Mouse (Mus musculus) cerebellum, adult 2 months (tissue): ENCODE data around the gene Idh3g. TPM values are rescaled to one million over a fixed set of nuclear protein-coding genes. Genes with fewer than 3 reads are reported as not detected.

Source experiments
- DNase-seq, 2 experiments: peaks; one replicate each; pipeline ENCODE4 v3.0.0; 2021
- H3K27ac ChIP-seq: fragments of 200-500 bp; 2 replicates; pipeline ENCODE4 v1.5.1; 2012; ENCODE audit warnings: low read length, control low read depth, inconsistent platforms; ENCODE audit not compliant: insufficient read depth
- H3K27me3 ChIP-seq: fragments of 200-500 bp; 2 replicates; pipeline ENCODE4 v1.6.1; 2012; ENCODE audit warnings: inconsistent platforms, mild to moderate bottlenecking, low read length, moderate library complexity; ENCODE audit not compliant: control insufficient read depth, insufficient read depth
- H3K4me1 ChIP-seq: fragments of 200-500 bp; 2 replicates; pipeline ENCODE4 v1.6.1; 2011; ENCODE audit warnings: low read length; ENCODE audit not compliant: control insufficient read depth, insufficient read depth
- H3K4me3 ChIP-seq: fragments of 200-500 bp; replicated peaks from 2 replicates; pipeline ENCODE3; 2011; ENCODE audit warnings: mild to moderate bottlenecking, low read depth, low read length, control low read depth; ENCODE audit not compliant: insufficient read depth
- CTCF ChIP-seq: fragments of 200-500 bp; IDR thresholded peaks from 2 replicates; pipeline ENCODE4 v1.5.1; 2011; ENCODE audit warnings: low read depth, mild to moderate bottlenecking, control low read depth, low read length, moderate library complexity, borderline replicate concordance; ENCODE audit not compliant: insufficient read depth
- POLR2A ChIP-seq: fragments of 200-500 bp; IDR thresholded peaks from 2 replicates; pipeline ENCODE4 v1.6.1; 2011; ENCODE audit warnings: low read length, control low read depth, borderline replicate concordance; ENCODE audit not compliant: insufficient read depth
- WGBS: fragments of 180-500 bp; shearing (Covaris S2); methylation state at CpG from one replicate; pipeline ENCODE4 v1.1.7; 2018; 5-methylcytosine and 5-hydroxymethylcytosine counted together
- polyA plus RNA-seq: library from polyadenylated mRNA; depleted of rRNA; stranded (reverse); fragments of >200 nt; gene quantifications from 2 replicates; pipeline ENCODE4 v1.2.3, GENCODE M21; 2012

Idh3g gene
- polyA plus RNA-seq, 1 experiment: 811 TPM

DNA sequence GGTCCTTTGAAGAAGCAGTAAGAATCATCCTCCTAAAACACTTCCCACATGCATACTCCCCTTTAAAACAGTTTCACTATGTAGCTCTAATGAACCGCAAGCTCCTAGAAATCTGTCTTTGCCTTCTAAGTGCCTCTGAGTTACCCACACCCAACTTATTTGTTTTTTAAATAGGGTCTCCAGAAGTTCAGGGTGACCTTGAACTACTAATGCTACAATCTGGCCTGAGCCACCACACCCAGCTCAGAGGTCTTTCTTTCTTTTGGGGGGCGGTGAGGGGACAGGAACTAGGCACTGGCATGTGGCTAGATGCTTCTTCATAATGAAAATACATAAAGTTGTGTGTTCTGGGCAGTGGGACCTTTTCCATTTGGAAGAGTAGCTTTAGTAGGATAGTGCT is 10.8 kb upstream of the Idh3g start:
- Histone ChIP-seq H3K4me3 (no peak overlapping the region), H3K4me1 (peaks cover 21% of the 10 kb centered on the region), H3K27ac (peak overlapping the region; percentile 75), H3K27me3 (no peaks in the 10 kb centered on the region)
- 97% methylated on average over 2 of the region's 2 CpGs for WGBS
- no peak for DNase-seq
- TF ChIP-seq CTCF: no peak
- no peak for TF ChIP-seq POLR2A

DNA sequence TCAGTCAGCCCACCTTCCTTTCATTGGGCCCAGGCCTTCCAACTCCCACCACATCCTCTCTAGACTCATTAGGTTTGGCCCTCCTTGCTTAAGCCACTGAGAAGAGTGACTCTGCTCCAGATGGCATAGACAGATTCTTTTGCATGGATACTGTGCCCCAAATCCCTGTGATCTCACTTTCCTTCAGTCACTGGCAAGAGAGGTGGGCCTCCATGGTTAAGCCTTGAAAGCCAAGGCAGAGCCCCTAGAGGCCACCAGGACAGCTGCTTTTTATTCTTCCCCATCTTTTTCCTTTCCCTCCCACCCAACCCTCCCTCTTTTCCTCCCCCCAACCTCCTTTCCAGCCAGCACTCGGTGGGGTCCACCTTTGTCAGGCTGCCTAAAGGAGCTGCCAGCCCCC is 6.8 kb upstream of the Idh3g start:
- H3K4me1 ChIP-seq: peaks cover 11% of the 10 kb centered on the region; the same call in 1 of the 2 replicates
- TF ChIP-seq CTCF: no peak
- TF ChIP-seq POLR2A: no peak
- no peak for DNase-seq
- H3K27ac ChIP-seq: no peak overlapping the region
- H3K4me3 ChIP-seq: no peak overlapping the region
- no peaks in the 10 kb centered on the region for H3K27me3 ChIP-seq
- no CpG with 5 or more reads among the region's 1 CpGs for WGBS

DNA sequence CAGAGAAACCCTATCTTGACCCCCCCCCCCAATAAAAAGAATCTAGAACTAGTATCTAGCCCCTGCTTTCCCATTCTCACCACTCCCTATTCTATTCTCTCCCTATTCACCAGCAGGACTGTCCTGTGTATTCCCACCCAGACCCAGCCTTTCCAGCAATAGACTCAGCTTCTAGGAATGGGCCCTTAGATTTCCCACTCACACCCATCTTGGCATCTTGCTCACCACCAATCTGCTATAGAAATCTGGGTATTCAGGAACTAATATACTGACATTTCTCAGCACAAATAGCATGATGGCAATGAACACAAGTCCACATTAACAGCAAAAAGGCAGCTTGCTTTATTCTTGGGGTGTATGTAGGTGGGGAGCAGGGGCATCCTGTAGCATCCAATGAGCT is 6.3 kb upstream of the Idh3g start:
- H3K27me3 ChIP-seq: no peaks in the 10 kb centered on the region
- no peak overlapping the region for H3K4me3 ChIP-seq
- no peak for DNase-seq
- peaks cover 9% of the 10 kb centered on the region; the same call in 1 of the 2 replicates for H3K4me1 ChIP-seq
- H3K27ac ChIP-seq: no peak overlapping the region
- TF ChIP-seq POLR2A: no peak
- TF ChIP-seq CTCF: no peak

DNA sequence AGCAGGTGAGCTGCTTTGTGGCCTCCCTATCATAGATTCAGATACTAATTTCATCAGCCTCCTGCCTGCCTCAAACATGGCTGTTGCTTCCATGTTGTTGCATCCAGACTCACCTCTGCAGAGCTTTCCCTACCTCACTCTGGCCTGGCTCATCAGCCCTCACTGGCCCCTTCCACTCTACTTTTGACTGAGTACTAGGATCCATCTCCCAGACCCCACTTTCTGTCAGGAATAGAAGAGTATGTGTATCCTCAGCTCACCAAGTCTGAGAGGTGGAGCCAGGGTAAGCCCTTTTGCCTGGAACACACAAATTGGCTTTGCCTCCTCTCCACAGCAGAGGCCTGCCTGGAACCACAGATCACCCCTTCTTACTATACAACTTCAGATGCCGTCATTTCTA is 1.8 kb upstream of the Idh3g start:
- no peak overlapping the region for H3K4me3 ChIP-seq
- WGBS: 82% methylated on average over 1 of the region's 1 CpGs
- no peaks in the 10 kb centered on the region for H3K27me3 ChIP-seq
- DNase-seq: no peak
- TF ChIP-seq CTCF: no peak
- TF ChIP-seq POLR2A: no peak
- peaks cover 6% of the 10 kb centered on the region; the same call in 1 of the 2 replicates for H3K4me1 ChIP-seq
- no peak overlapping the region for H3K27ac ChIP-seq

DNA sequence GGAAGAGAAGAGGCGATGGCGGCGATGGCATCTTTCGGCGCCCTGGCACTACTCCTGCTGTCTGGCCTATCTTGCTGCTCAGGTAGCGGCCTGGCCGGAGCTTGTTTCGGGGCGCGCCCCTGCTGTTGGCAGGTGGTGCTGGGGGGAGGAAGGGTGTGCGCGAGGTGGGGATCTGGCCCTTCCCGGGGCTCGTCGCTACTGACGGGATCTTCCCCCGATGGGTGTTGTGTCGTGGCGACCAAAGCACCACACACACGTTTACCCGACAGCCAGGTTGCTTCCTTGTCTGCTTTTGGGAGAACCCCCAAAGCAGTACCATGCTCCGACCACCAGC is 495 bp upstream of the Idh3g start:
- H3K27ac ChIP-seq: peak overlapping the region; percentile 80
- 12% methylated on average over 22 of the region's 22 CpGs for WGBS
- peaks cover 8% of the 10 kb centered on the region; the same call in 1 of the 2 replicates for H3K4me1 ChIP-seq
- no peaks in the 10 kb centered on the region for H3K27me3 ChIP-seq
- no peak for DNase-seq
- peak overlapping the region; percentile 99 for H3K4me3 ChIP-seq
- TF ChIP-seq POLR2A: no peak
- TF ChIP-seq CTCF: no peak

DNA sequence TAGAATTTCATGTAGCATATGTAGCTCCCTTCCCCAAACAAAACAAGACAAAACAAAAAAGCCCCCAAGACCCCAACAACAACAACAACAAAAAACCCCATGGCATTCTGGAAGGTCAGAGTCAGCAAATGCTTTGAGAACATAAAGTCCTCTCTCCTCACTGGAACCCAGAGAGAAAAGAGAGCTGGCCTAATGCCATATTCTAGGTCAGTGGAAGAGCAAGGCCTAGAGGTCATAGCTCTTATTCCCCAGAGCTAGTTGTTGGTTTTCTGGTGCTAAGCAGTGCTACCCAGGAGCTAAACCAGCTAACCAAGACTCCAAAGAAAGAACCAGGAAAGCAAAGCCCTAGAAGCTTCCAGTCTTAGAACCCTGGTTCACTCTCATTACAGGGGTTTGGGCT is 1.0 kb downstream of the Idh3g start:
- peak in 1 of 2 experiments; percentile 22 for DNase-seq
- H3K27me3 ChIP-seq: no peaks in the 10 kb centered on the region
- H3K27ac ChIP-seq: peak overlapping the region; percentile 65; the same call in 1 of the 2 replicates
- peak overlapping the region; percentile 99 for H3K4me3 ChIP-seq
- TF ChIP-seq CTCF: no peak
- no peak for TF ChIP-seq POLR2A
- peaks cover 8% of the 10 kb centered on the region for H3K4me1 ChIP-seq

DNA sequence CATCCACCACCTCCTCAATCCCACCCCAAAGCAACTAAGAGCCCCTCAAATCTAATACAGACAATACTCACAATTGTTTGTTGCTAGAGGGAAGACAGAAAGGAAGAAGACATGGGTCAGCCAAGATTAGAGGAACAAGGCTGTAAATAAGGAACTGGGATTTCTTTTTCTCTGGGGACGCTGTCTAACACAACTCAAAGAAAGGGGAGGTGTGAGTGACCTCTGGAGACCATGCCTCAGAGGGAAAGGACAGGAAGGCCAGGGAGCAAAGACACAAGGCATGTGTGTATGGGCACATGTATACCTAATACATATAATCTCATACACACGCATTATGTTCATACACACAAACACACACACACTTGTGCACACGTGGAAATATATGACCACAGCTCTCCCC is 4.5 kb downstream of the Idh3g start:
- 89% methylated on average over 3 of the region's 3 CpGs for WGBS

DNA sequence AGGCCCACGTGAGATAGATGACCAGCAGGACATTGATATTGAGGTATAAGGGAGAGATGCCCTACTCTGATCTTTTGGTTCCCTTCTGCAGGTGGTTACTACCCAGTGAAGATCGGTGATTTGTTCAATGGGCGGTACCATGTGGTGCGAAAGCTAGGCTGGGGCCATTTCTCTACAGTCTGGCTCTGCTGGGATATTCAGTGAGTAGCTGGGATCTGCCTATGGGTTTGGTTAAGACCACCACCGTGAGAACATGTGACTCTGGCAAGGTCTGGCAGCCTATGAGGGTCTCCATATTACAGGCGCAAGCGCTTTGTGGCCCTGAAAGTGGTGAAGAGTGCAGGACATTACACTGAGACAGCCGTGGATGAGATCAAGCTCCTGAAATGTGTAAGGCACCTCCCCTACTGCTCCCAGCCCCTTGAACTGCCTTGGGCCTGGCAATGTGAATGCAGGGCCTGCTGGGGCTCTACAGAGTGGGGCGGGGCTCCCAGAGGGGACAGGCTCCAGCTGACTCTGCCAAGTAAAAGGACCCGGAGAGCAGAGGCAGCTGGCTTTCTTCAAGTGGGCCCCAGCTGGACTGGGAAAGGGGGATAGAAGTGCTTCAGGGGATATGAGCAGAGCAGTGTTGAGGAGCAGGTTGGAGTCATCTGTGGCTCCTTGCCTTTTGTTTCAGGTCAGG is 11.8 kb downstream of the Idh3g start:
- WGBS: 55% methylated on average over 10 of the region's 10 CpGs
- TF ChIP-seq CTCF: no peak
- no peak for TF ChIP-seq POLR2A
- no peak overlapping the region for H3K27ac ChIP-seq
- H3K4me1 ChIP-seq: peaks cover 8% of the 10 kb centered on the region
- no peak overlapping the region for H3K4me3 ChIP-seq
- DNase-seq: no peak
- no peaks in the 10 kb centered on the region for H3K27me3 ChIP-seq

More for the DNA sequence above, 4.5 kb downstream of the Idh3g start:
- peaks cover 3% of the 10 kb centered on the region for H3K4me1 ChIP-seq
- TF ChIP-seq CTCF (no peak), POLR2A (no peak)
- no peak overlapping the region for H3K4me3 ChIP-seq
- no peak for DNase-seq
- H3K27me3 ChIP-seq: no peaks in the 10 kb centered on the region
- no peak overlapping the region for H3K27ac ChIP-seq
